Mouse (Mus musculus): ENCODE results near the gene Pdgfra.

The Pdgfra gene

GRCm38 (mm10) chr5:75214520-75214919, 62.4 kb downstream of the Pdgfra start:
- DNase-seq (ENCODE audit: low read depth, low spot score) = no peak
- Histone ChIP-seq H3K27me3 (ENCODE audit: control insufficient read depth, insufficient read depth, low read length, poor library complexity, severe bottlenecking) (no peaks in the 10 kb centered on the region), H3K36me3 (ENCODE audit: control insufficient read depth, insufficient read depth, low read length, poor library complexity, severe bottlenecking) (no peaks in the 10 kb centered on the region)

DNA sequence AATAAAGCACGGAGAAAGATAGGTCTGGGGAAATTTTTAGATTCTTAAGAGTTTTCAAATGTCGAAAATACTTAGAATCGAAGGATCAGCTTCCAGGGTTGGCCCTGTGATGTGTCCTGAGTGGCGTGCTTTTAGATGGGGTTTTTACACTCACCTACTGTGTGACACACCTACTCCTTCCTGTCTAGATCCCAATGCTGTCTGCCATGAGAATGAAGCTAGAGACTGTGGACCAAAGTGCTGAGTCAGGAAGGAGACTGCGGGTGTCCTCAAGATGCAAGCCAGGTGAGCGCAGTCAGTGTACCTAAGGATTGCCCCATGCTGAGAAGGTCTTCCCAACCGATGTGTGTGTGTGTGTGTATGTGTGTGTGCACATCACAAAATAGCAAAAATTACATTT, 62.8 kb downstream of the Pdgfra start:
- H3K27me3 ChIP-seq (ENCODE audit: control insufficient read depth, insufficient read depth, low read length, poor library complexity, severe bottlenecking) = no peaks in the 10 kb centered on the region
- no peak for DNase-seq (ENCODE audit: low read depth, low spot score)

GRCm38 (mm10) chr5:75215678-75216256, 63.7 kb downstream of the Pdgfra start:
- no peak for DNase-seq (ENCODE audit: low read depth, low spot score)
- Histone ChIP-seq H3K36me3 (ENCODE audit: control insufficient read depth, insufficient read depth, low read length, poor library complexity, severe bottlenecking) (no peaks in the 10 kb centered on the region), H3K27me3 (ENCODE audit: control insufficient read depth, insufficient read depth, low read length, poor library complexity, severe bottlenecking) (no peaks in the 10 kb centered on the region)

More for the DNA sequence above, 62.8 kb downstream of the Pdgfra start:
- H3K36me3 ChIP-seq (ENCODE audit: control insufficient read depth, insufficient read depth, low read length, poor library complexity, severe bottlenecking) = no peaks in the 10 kb centered on the region

DNA sequence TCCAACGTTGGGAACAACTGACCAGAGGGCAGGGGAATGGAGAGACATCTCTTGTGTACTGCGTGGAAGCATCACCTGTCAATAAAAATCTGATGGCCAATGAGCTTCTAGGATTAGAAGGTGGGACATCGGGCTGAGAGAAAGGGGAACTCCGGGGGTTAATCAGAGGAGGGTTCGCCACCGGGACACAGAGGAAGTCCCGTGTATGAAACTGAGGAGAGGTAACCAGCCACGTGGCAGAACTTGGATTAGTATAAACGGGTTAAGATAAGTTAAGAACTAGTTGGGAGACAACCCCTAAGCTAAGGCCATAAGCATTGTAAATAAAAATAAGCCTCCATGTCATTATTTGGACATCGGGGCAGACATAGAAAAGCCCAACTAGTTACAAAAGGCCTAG, 69.5 kb downstream of the Pdgfra start:
- Histone ChIP-seq H3K36me3 (ENCODE audit: control insufficient read depth, insufficient read depth, low read length, poor library complexity, severe bottlenecking) (no peaks in the 10 kb centered on the region), H3K27me3 (ENCODE audit: control insufficient read depth, insufficient read depth, low read length, poor library complexity, severe bottlenecking) (no peaks in the 10 kb centered on the region)
- DNase-seq (ENCODE audit: low read depth, low spot score) = no peak

- Histone ChIP-seq H3K36me3 (ENCODE audit: control insufficient read depth, insufficient read depth, low read length, poor library complexity, severe bottlenecking) (no peaks in the 10 kb centered on the region), H3K27me3 (ENCODE audit: control insufficient read depth, insufficient read depth, low read length, poor library complexity, severe bottlenecking) (no peaks in the 10 kb centered on the region)
- no peak for DNase-seq (ENCODE audit: low read depth, low spot score)
These were observed 70.6 kb downstream of the Pdgfra start for GRCm38 (mm10) chr5:75222491-75223265.

GRCm38 (mm10) chr5:75238363-75238762, 86.3 kb downstream of the Pdgfra start:
- Histone ChIP-seq H3K36me3 (ENCODE audit: control insufficient read depth, insufficient read depth, low read length, poor library complexity, severe bottlenecking) (no peaks in the 10 kb centered on the region), H3K27me3 (ENCODE audit: control insufficient read depth, insufficient read depth, low read length, poor library complexity, severe bottlenecking) (no peaks in the 10 kb centered on the region)
- DNase-seq (ENCODE audit: low read depth, low spot score) = no peak

GRCm38 (mm10) chr5:75238928-75239777, 87.1 kb downstream of the Pdgfra start:
- no peak for DNase-seq (ENCODE audit: low read depth, low spot score)
- Histone ChIP-seq H3K27me3 (ENCODE audit: control insufficient read depth, insufficient read depth, low read length, poor library complexity, severe bottlenecking) (no peaks in the 10 kb centered on the region), H3K36me3 (ENCODE audit: control insufficient read depth, insufficient read depth, low read length, poor library complexity, severe bottlenecking) (no peaks in the 10 kb centered on the region)

- no peaks in the 10 kb centered on the region for H3K36me3 ChIP-seq (ENCODE audit: control insufficient read depth, insufficient read depth, low read length, poor library complexity, severe bottlenecking)
- DNase-seq (ENCODE audit: low read depth, low spot score) = no peak
- H3K27me3 ChIP-seq (ENCODE audit: control insufficient read depth, insufficient read depth, low read length, poor library complexity, severe bottlenecking) = no peaks in the 10 kb centered on the region
These were observed 95.1 kb downstream of the Pdgfra start for GRCm38 (mm10) chr5:75247070-75247740.

Measured in splenic B cell, adult 2 months (primary cell).